19 mouse cellular contexts compared by ENCODE assay signal in genomic region chr2:127627354-127627753, GRCm38 (mm10). TPM values are rescaled to one million over a fixed set of nuclear protein-coding genes. Genes with fewer than 3 reads are reported as not detected.
A peak's percentile ranks its signal among the peaks of the same experiment; 100 is the strongest.
DNase-seq lines count a peak whose midpoint lies in the region; ATAC-seq and TF ChIP-seq lines count a peak whose summit lies in the region.
"Had no signal": no experiment of that assay in that cellular context is flagged by ENCODE, and none has a peak within 500 bp of the region (broad histone marks: within the 10 kb centered on the region; RNA-seq: fewer than 3 reads in every experiment).

No protein-coding gene starts in this region.

- WGBS in forebrain, postnatal 0 days, result 44% methylated on average over 6 of the region's 6 CpGs
- WGBS in forebrain, embryonic 12.5 days, result 42% methylated on average over 6 of the region's 6 CpGs
- 72% methylated on average over 6 of the region's 6 CpGs for WGBS in stomach, embryonic 14.5 days
- WGBS in stomach, postnatal 0 days, result 63% methylated on average over 6 of the region's 6 CpGs

- H3K9me3 ChIP-seq in forebrain, postnatal 0 days (ENCODE audit: low read length), result no peaks in the 10 kb centered on the region
- H3K9me3 ChIP-seq in forebrain, embryonic 12.5 days, result no peaks in the 10 kb centered on the region
- H3K9me3 ChIP-seq in stomach, embryonic 14.5 days (ENCODE audit: control insufficient read depth, low read depth, low read length), result no peaks in the 10 kb centered on the region
- H3K9me3 ChIP-seq in stomach, postnatal 0 days (ENCODE audit: control insufficient read depth, low read length), result no peaks in the 10 kb centered on the region
- H3K9me3 ChIP-seq: forebrain, embryonic 15.5 days; neural tube, embryonic 12.5 days had no signal

- TF ChIP-seq EP300 in stomach, postnatal 0 days (optimal IDR thresholded peaks at IDR 0.05), result no peak

- H3K9ac ChIP-seq in forebrain, postnatal 0 days, result no peak overlapping the region
- H3K9ac ChIP-seq in forebrain, embryonic 12.5 days, result no peak overlapping the region
- H3K9ac ChIP-seq in stomach, embryonic 14.5 days (replicated peaks; ENCODE audit: low read depth, low read length), result no peak overlapping the region
- no peak overlapping the region for H3K9ac ChIP-seq in stomach, postnatal 0 days (ENCODE audit: low read length)
- H3K9ac ChIP-seq: forebrain, embryonic 15.5 days; neural tube, embryonic 12.5 days had no signal

- H3K27ac ChIP-seq in forebrain, postnatal 0 days (ENCODE audit: low read depth, low read length), result no peak overlapping the region
- H3K27ac ChIP-seq in forebrain, embryonic 12.5 days, result no peak overlapping the region
- peak overlapping the region; percentile 74 for H3K27ac ChIP-seq in layer of hippocampus, adult 2 months
- no peak overlapping the region for H3K27ac ChIP-seq in stomach, embryonic 14.5 days (ENCODE audit: low read length)
- no peak overlapping the region for H3K27ac ChIP-seq in stomach, postnatal 0 days (replicated peaks)
- H3K27ac ChIP-seq: forebrain, embryonic 15.5 days; neural tube, embryonic 12.5 days had no signal

- peak; percentile 53 for ATAC-seq in forebrain, postnatal 0 days
- ATAC-seq in forebrain, embryonic 12.5 days (ENCODE audit: low FRiP score), result no peak
- 0 out of 2 replicates have a peak, but pooled peaks have one; percentile 18 for ATAC-seq in stomach, embryonic 14.5 days (ENCODE audit: insufficient number of reproducible peaks, insufficient read depth, low FRiP score, low read depth)
- ATAC-seq in stomach, postnatal 0 days (ENCODE audit: low FRiP score, low TSS enrichment), result no peak

- DNase-seq in forebrain, postnatal 0 days, result no peak
- DNase-seq in layer of hippocampus, adult 2 months (ENCODE audit: low spot score in 2 of 2), result peak; percentile 14 to 46
- no peak for DNase-seq in layer of hippocampus, postnatal 25 days (ENCODE audit: extremely low spot score in 1 of 2, low spot score in 1 of 2)
- no peak for DNase-seq in stomach, postnatal 0 days (ENCODE audit: low spot score)
- peak; percentile 87 for DNase-seq in telencephalon, adult 2 months (ENCODE audit: low read depth, low spot score)
- DNase-seq in lung, postnatal 25 days (ENCODE audit: low spot score), result no peak
- DNase-seq: adrenal gland, postnatal 36 days; gastrocnemius, postnatal 36 days; kidney, adult 18-20 months; kidney, postnatal 10 days; lung, postnatal 10 days had no signal

- no peak for TF ChIP-seq CTCF in forebrain, postnatal 0 days (IDR thresholded peaks at IDR 0.05; ENCODE audit: low read depth)
- no peak for TF ChIP-seq CTCF in layer of hippocampus, adult 2 months (conservative IDR thresholded peaks at IDR 0.05)
- no peak for TF ChIP-seq CTCF in stomach, postnatal 0 days (IDR thresholded peaks at IDR 0.05; ENCODE audit: low read depth)

- no peak overlapping the region for H3K4me3 ChIP-seq in forebrain, postnatal 0 days (ENCODE audit: low read depth, low read length)
- H3K4me3 ChIP-seq in forebrain, embryonic 12.5 days (replicated peaks), result no peak overlapping the region
- no peak overlapping the region for H3K4me3 ChIP-seq in layer of hippocampus, adult 2 months
- H3K4me3 ChIP-seq in stomach, embryonic 14.5 days (ENCODE audit: low read depth, low read length), result no peak overlapping the region
- H3K4me3 ChIP-seq in stomach, postnatal 0 days (ENCODE audit: low read depth, low read length), result no peak overlapping the region
- H3K4me3 ChIP-seq: forebrain, embryonic 15.5 days; neural tube, embryonic 12.5 days had no signal

- no peaks in the 10 kb centered on the region for H3K4me1 ChIP-seq in forebrain, postnatal 0 days (ENCODE audit: insufficient read depth)
- no peaks in the 10 kb centered on the region for H3K4me1 ChIP-seq in forebrain, embryonic 12.5 days
- no peaks in the 10 kb centered on the region for H3K4me1 ChIP-seq in stomach, embryonic 14.5 days (ENCODE audit: control insufficient read depth, insufficient read depth, low read length)
- no peaks in the 10 kb centered on the region for H3K4me1 ChIP-seq in stomach, postnatal 0 days (replicated peaks; ENCODE audit: control insufficient read depth, insufficient read depth)
- H3K4me1 ChIP-seq: forebrain, embryonic 15.5 days; neural tube, embryonic 12.5 days had no signal

- no peaks in the 10 kb centered on the region for H3K36me3 ChIP-seq in forebrain, postnatal 0 days (ENCODE audit: insufficient read depth)
- H3K36me3 ChIP-seq in forebrain, embryonic 12.5 days (replicated peaks), result no peaks in the 10 kb centered on the region
- H3K36me3 ChIP-seq in stomach, embryonic 14.5 days (ENCODE audit: control insufficient read depth, insufficient read depth, low read length), result no peaks in the 10 kb centered on the region
- H3K36me3 ChIP-seq in stomach, postnatal 0 days (ENCODE audit: control insufficient read depth, insufficient read depth, low read length), result no peaks in the 10 kb centered on the region
- H3K36me3 ChIP-seq: forebrain, embryonic 15.5 days; neural tube, embryonic 12.5 days had no signal

- H3K27me3 ChIP-seq in forebrain, postnatal 0 days (ENCODE audit: insufficient read depth, low read length), result no peaks in the 10 kb centered on the region
- no peaks in the 10 kb centered on the region for H3K27me3 ChIP-seq in forebrain, embryonic 12.5 days
- H3K27me3 ChIP-seq in stomach, embryonic 14.5 days (ENCODE audit: control insufficient read depth, insufficient read depth, low read length), result no peaks in the 10 kb centered on the region
- no peaks in the 10 kb centered on the region for H3K27me3 ChIP-seq in stomach, postnatal 0 days (ENCODE audit: control insufficient read depth, insufficient read depth, low read length)
- H3K27me3 ChIP-seq: forebrain, embryonic 15.5 days; neural tube, embryonic 12.5 days had no signal

- no peak overlapping the region for H3K4me2 ChIP-seq in forebrain, postnatal 0 days (ENCODE audit: low read depth)
- H3K4me2 ChIP-seq in forebrain, embryonic 12.5 days, result no peak overlapping the region
- H3K4me2 ChIP-seq in stomach, embryonic 14.5 days (replicated peaks; ENCODE audit: low read depth, low read length), result no peak overlapping the region
- H3K4me2 ChIP-seq in stomach, postnatal 0 days (replicated peaks; ENCODE audit: low read depth), result no peak overlapping the region
- H3K4me2 ChIP-seq: forebrain, embryonic 15.5 days; neural tube, embryonic 12.5 days had no signal

RNA-seq across cellular contexts. Expression of gene Mal, which starts 29.1 kb away (rescaled TPM):
- 2.5 and 2.7 TPM in 2 replicates for total RNA-seq in forebrain, postnatal 0 days (2014; rRNA removed)
- 1.8 and 2.1 TPM in 2 replicates for polyA plus RNA-seq in forebrain, postnatal 0 days (2015; fragmentation: Nextera tagmentation; extraction: Ambion mirVana)
- polyA plus RNA-seq in forebrain, embryonic 12.5 days (2016; fragmentation: Nextera tagmentation; extraction: Ambion mirVana), result 0.54 and 0.73 TPM in 2 replicates
- 10 to 100 TPM; 84.9 to 92.5 TPM for total RNA-seq in layer of hippocampus, adult 2 months (2021)
- total RNA-seq in layer of hippocampus, postnatal 25 days (2021), result 100 to 1,000 TPM; 190 to 231 TPM
- 7.0 and 10.4 TPM in 2 replicates for polyA plus RNA-seq in stomach, embryonic 14.5 days (2014; fragmentation: Nextera tagmentation; extraction: Ambion mirVana)
- 192 and 213 TPM in 2 replicates for polyA plus RNA-seq in stomach, postnatal 0 days (2015; fragmentation: Nextera tagmentation; extraction: Ambion mirVana)
- total RNA-seq: common myeloid progenitor, adult 5-6 weeks; megakaryocyte-erythroid progenitor cell, adult 5-6 weeks; monocyte, adult 5-6 weeks had no signal
- polyA plus RNA-seq: liver, embryonic 16.5 days had no signal

RNA-seq across cellular contexts. Expression of gene Mrps5, which starts 40.3 kb away (rescaled TPM):
- 65.9 and 85.2 TPM in 2 replicates for total RNA-seq in forebrain, postnatal 0 days (2014; rRNA removed)
- 142 and 159 TPM in 2 replicates for polyA plus RNA-seq in forebrain, postnatal 0 days (2015; fragmentation: Nextera tagmentation; extraction: Ambion mirVana)
- 175 and 179 TPM in 2 replicates for polyA plus RNA-seq in forebrain, embryonic 12.5 days (2016; fragmentation: Nextera tagmentation; extraction: Ambion mirVana)
- total RNA-seq in layer of hippocampus, adult 2 months (2021), result 10 to 100 TPM; 91.9 TPM
- 100 to 1,000 TPM in 1 of 2 experiments, 10 to 100 TPM in 1; 81.1 to 102 TPM for total RNA-seq in layer of hippocampus, postnatal 25 days (2021)
- 125 and 132 TPM in 2 replicates for polyA plus RNA-seq in stomach, embryonic 14.5 days (2014; fragmentation: Nextera tagmentation; extraction: Ambion mirVana)
- polyA plus RNA-seq in stomach, postnatal 0 days (2015; fragmentation: Nextera tagmentation; extraction: Ambion mirVana), result 87.0 and 90.2 TPM in 2 replicates

RNA-seq across cellular contexts. Expression of gene Zfp661, which starts 40.5 kb away (rescaled TPM):
- total RNA-seq in forebrain, postnatal 0 days (2014; rRNA removed), result 7.4 and 8.2 TPM in 2 replicates
- 4.1 and 5.0 TPM in 2 replicates for polyA plus RNA-seq in forebrain, postnatal 0 days (2015; fragmentation: Nextera tagmentation; extraction: Ambion mirVana)
- polyA plus RNA-seq in forebrain, embryonic 12.5 days (2016; fragmentation: Nextera tagmentation; extraction: Ambion mirVana), result 8.0 and 8.4 TPM in 2 replicates
- 1 to 10 TPM; 7.8 to 8.6 TPM for total RNA-seq in layer of hippocampus, adult 2 months (2021)
- total RNA-seq in layer of hippocampus, postnatal 25 days (2021), result 1 to 10 TPM; 8.3 to 8.9 TPM
- polyA plus RNA-seq in stomach, embryonic 14.5 days (2014; fragmentation: Nextera tagmentation; extraction: Ambion mirVana), result 3.8 and 5.0 TPM in 2 replicates
- 1.9 TPM in 2 replicates for polyA plus RNA-seq in stomach, postnatal 0 days (2015; fragmentation: Nextera tagmentation; extraction: Ambion mirVana)

Comparison
In these comparisons a context has a peak if more than half of its experiments do, and no peak if none do; other contexts are left out.
1. ATAC-seq: peak in forebrain, postnatal 0 days (single experiment) and stomach, embryonic 14.5 days (single experiment); none in forebrain, embryonic 12.5 days (single experiment) and stomach, postnatal 0 days (single experiment).
2. DNase-seq: peak in layer of hippocampus, adult 2 months (2 of 2) and telencephalon, adult 2 months (single experiment); none in forebrain, postnatal 0 days (single experiment), layer of hippocampus, postnatal 25 days (0 of 2), stomach, postnatal 0 days (single experiment) and lung, postnatal 25 days (single experiment).
3. RNA of gene Mal, which starts 29.1 kb away (polyA plus RNA-seq): 192 to 213 TPM in stomach, postnatal 0 days; 7.0 to 10.4 TPM in stomach, embryonic 14.5 days, 1.8 to 2.1 TPM in forebrain, postnatal 0 days and 0.54 to 0.73 TPM in forebrain, embryonic 12.5 days; every median in the first group is over 10 times any median in the second.